Mouse (Mus musculus): Measurements from ENCODE around the gene Kcna2. TPM values are rescaled to one million over a fixed set of nuclear protein-coding genes. Genes with fewer than 3 reads are reported as not detected.

The Kcna2 gene
- total and polyA plus RNA-seq, 3 experiments: not detected

- Histone ChIP-seq H3K4me2 (ENCODE audit: insufficient read depth, low read depth, poor library complexity, severe bottlenecking) (no peak overlapping the region), H3K79me2 (replicated peaks; ENCODE audit: control insufficient read depth, extremely low read depth, insufficient read depth, poor library complexity, severe bottlenecking) (no peaks in the 10 kb centered on the region), H3K27ac (ENCODE audit: insufficient read depth, low read depth) (no peak overlapping the region), H3K4me1 (ENCODE audit: control insufficient read depth in 1 of 2, insufficient read depth in 2 of 2) (peaks cover 0 to 22% of the 10 kb centered on the region in 2 experiments; a peak in 2 of 4 replicates), H3K36me3 (replicated peaks in 1 of 2; ENCODE audit: control insufficient read depth in 1 of 2, insufficient read depth in 1 of 2, low read length in 1 of 2) (no peaks in the 10 kb centered on the region), H3K9me3 (replicated peaks; ENCODE audit: low read length) (no peaks in the 10 kb centered on the region), H3K4me3 (replicated peaks in 1 of 3; ENCODE audit: low read depth in 2 of 3, low read length in 2 of 3, poor library complexity in 1 of 3) (no peak overlapping the region), H3K9ac (ENCODE audit: insufficient read depth, low read depth) (no peak overlapping the region), H3K27me3 (replicated peaks) (no peaks in the 10 kb centered on the region)
- no peak for DNase-seq (ENCODE audit: extremely low read depth)
- TF ChIP-seq TCF12 (IDR thresholded peaks at IDR 0.05; ENCODE audit: low read depth, low read length) (no peak), BHLHE40 (IDR thresholded peaks at IDR 0.05; ENCODE audit: low read depth, low read length) (0 out of 2 replicates have a peak, but pooled peaks have one; percentile 14)
- in situ Hi-C loops (cut with MboI; ENCODE audit: low pct_ligation_motif_present, low pct_unique_long_range_greater_than_20kb, low sequenced_read_pairs): no loop called here
- dilution Hi-C loops (cut with MboI; ENCODE audit: extremely low pct_ligation_motif_present, extremely low pct_unique_long_range_greater_than_20kb, low sequenced_read_pairs): no loop called here
These were observed 19.1 kb downstream of the Kcna2 start for GRCm38 (mm10) chr3:107119864-107120564.

DNA sequence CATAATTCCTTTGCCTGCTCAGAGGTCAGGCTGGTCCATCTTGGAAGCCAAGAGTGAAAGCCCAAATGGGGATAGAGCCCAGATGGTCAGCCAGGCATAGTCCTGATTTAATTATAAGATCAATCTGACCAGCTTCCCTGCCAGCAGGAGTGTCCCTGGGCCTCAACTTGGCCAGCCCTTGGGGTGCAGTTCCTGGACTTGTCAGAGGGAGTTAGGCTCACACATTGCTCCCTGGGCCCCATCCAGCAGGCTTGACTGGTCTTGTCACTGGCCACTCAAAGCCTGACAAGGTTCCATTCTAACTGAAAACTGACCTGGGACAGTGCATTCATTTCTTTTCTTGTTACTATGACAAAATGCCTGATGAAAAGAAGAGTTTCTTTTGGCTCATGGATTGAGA, 21.4 kb downstream of the Kcna2 start:
- H3K9me3 ChIP-seq (replicated peaks; ENCODE audit: low read length): no peaks in the 10 kb centered on the region
- no peak overlapping the region for H3K4me3 ChIP-seq (replicated peaks in 1 of 3; ENCODE audit: low read depth in 2 of 3, low read length in 2 of 3, poor library complexity in 1 of 3)
- dilution Hi-C loops (cut with MboI; ENCODE audit: extremely low pct_ligation_motif_present, extremely low pct_unique_long_range_greater_than_20kb, low sequenced_read_pairs) (no loop called here), in situ Hi-C loops (cut with MboI; ENCODE audit: low pct_ligation_motif_present, low pct_unique_long_range_greater_than_20kb, low sequenced_read_pairs) (no loop called here)
- no peak overlapping the region for H3K4me2 ChIP-seq (ENCODE audit: insufficient read depth, low read depth, poor library complexity, severe bottlenecking)
- H3K79me2 ChIP-seq (replicated peaks; ENCODE audit: control insufficient read depth, extremely low read depth, insufficient read depth, poor library complexity, severe bottlenecking): no peaks in the 10 kb centered on the region
- no peak overlapping the region for H3K9ac ChIP-seq (ENCODE audit: insufficient read depth, low read depth)
- H3K27ac ChIP-seq (ENCODE audit: insufficient read depth, low read depth): no peak overlapping the region
- TF ChIP-seq CHD2 (IDR thresholded peaks at IDR 0.05; ENCODE audit: low read length) (no peak), E2F4 (IDR thresholded peaks at IDR 0.05; ENCODE audit: insufficient replicate concordance, low read depth, low read length) (no peak), ZKSCAN1 (IDR thresholded peaks at IDR 0.05; ENCODE audit: borderline replicate concordance, low read depth, low read length) (no peak), MAFK (IDR thresholded peaks at IDR 0.05; ENCODE audit: insufficient replicate concordance, low read length) (no peak), JUN (IDR thresholded peaks at IDR 0.05; ENCODE audit: insufficient read depth, low read depth, low read length) (no peak), SIN3A (IDR thresholded peaks at IDR 0.05; ENCODE audit: low read length) (no peak), MYC (IDR thresholded peaks at IDR 0.05; ENCODE audit: low read depth, low read length) (no peak), EP300 (IDR thresholded peaks at IDR 0.05; ENCODE audit: low read length) (no peak), GABPA (IDR thresholded peaks at IDR 0.05; ENCODE audit: insufficient replicate concordance, low read depth, low read length) (no peak), NRF1 (IDR thresholded peaks at IDR 0.05; ENCODE audit: low read depth, low read length) (no peak), ZNF384 (IDR thresholded peaks at IDR 0.05; ENCODE audit: low read depth, low read length) (no peak), RAD21 (IDR thresholded peaks at IDR 0.05; ENCODE audit: low read depth, low read length) (no peak), MEF2A (IDR thresholded peaks at IDR 0.05; ENCODE audit: borderline replicate concordance, low read depth, low read length) (no peak), POLR2A (IDR thresholded peaks at IDR 0.05; ENCODE audit: low read depth, low read length) (no peak), USF1 (IDR thresholded peaks at IDR 0.05; ENCODE audit: low read depth, low read length) (no peak)
- no peaks in the 10 kb centered on the region for H3K27me3 ChIP-seq (replicated peaks)
- H3K4me1 ChIP-seq (ENCODE audit: control insufficient read depth in 1 of 2, insufficient read depth in 2 of 2): peaks cover 0 to 22% of the 10 kb centered on the region in 2 experiments; a peak in 2 of 4 replicates
- H3K36me3 ChIP-seq (replicated peaks in 1 of 2; ENCODE audit: control insufficient read depth in 1 of 2, insufficient read depth in 1 of 2, low read length in 1 of 2): no peaks in the 10 kb centered on the region
- no peak for DNase-seq (ENCODE audit: extremely low read depth)

Measured in CH12.LX (cell line).